Mouse (Mus musculus) thymus, postnatal 36 days (tissue): ENCODE measurements around the gene Nfkbia.

Experiments used
- DNase-seq, 2 experiments: peaks; one replicate each; pipeline ENCODE4 v3.0.0; 2022; ENCODE audit warnings: mixed read lengths in 2 of 2

Nfkbia gene

DNA sequence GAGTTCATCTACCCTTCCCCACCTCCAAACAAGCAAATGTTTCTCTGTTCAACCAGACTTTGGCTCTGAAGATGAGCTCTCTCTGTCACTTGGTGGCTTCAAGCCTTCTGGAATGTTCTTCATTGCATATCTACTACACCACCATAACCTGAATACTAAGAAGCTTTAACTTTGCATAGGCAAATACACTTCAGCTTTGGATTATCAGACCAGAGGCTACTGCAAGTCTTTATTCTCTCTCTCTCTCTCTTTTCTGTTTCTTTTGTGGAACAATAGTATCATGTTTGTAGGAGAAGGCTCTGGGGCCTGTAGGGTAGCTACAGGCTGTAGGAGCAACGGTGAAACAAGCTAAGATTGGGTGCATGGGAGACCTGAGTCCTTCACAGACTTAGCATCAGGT is 50.2 kb downstream of the Nfkbia start:
- DNase-seq, result no peak

DNA sequence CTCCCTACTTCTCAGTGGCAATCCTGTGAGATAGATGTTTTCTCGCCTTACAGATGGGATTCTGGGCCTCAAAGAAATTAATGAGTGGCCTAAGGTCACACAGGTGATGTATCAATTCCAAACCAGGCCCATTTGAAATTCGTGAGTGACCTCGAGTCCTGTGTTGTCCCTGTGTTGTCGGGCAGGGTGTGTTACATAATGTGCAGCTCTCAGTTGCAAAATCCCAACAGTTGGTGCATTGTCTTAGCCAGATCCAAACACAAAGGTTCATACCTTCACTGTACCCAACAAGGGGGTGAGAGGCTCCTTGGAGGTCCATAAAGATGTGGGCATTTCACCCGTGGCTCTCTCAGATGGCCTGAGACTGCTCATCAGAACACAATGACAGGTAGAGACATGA is 52.0 kb downstream of the Nfkbia start:
- no peak for DNase-seq
